Mouse (Mus musculus) c-Kit-positive CD71-positive TER-119-negative erythroid progenitor cells, embryonic 14.5 days (primary cell): Measurements from ENCODE around the gene Nceh1.

ENCODE experiments used
- DNase-seq: peaks from one replicate; pipeline ENCODE4 v3.0.0-alpha.2; 2013; ENCODE audit warnings: low read depth

The Nceh1 gene

GRCm38 (mm10) chr3:27182733-27183600 is at the start of gene Nceh1:
TSS of gene Nceh1 (plus strand) at chr3:27182965.
- peak; percentile 79 for DNase-seq

- DNase-seq, result no peak
Observed at GRCm38 (mm10) chr3:27140101-27140500, 42.7 kb upstream of the Nceh1 start.

- no peak for DNase-seq
Observed at GRCm38 (mm10) chr3:27143570-27143969, 39.2 kb upstream of the Nceh1 start.

- no peak for DNase-seq
Observed at GRCm38 (mm10) chr3:27145733-27146132, 37.0 kb upstream of the Nceh1 start.

GRCm38 (mm10) chr3:27153191-27153671 is 29.5 kb upstream of the Nceh1 start:
- peak; percentile 27 for DNase-seq

GRCm38 (mm10) chr3:27153701-27154209 is 29.0 kb upstream of the Nceh1 start, which contains the start of gene Ect2:
TSS of gene Ect2 (minus strand) at chr3:27153878.
- peak; percentile 97 for DNase-seq

- no peak for DNase-seq
Observed at GRCm38 (mm10) chr3:27154280-27154679, 28.5 kb upstream of the Nceh1 start.

- DNase-seq, result no peak
Observed at GRCm38 (mm10) chr3:27155051-27155855, 27.5 kb upstream of the Nceh1 start.

- no peak for DNase-seq
Observed at GRCm38 (mm10) chr3:27155856-27156593, 26.7 kb upstream of the Nceh1 start.

GRCm38 (mm10) chr3:27156594-27156949 is 26.2 kb upstream of the Nceh1 start:
- no peak for DNase-seq

GRCm38 (mm10) chr3:27158910-27159309 is 23.9 kb upstream of the Nceh1 start:
- no peak for DNase-seq

GRCm38 (mm10) chr3:27161645-27162409 is 20.9 kb upstream of the Nceh1 start:
- DNase-seq, result no peak

GRCm38 (mm10) chr3:27162410-27162804 is 20.4 kb upstream of the Nceh1 start:
- no peak for DNase-seq

- DNase-seq, result no peak
Observed at GRCm38 (mm10) chr3:27165481-27166065, 17.2 kb upstream of the Nceh1 start.

GRCm38 (mm10) chr3:27170257-27170656 is 12.5 kb upstream of the Nceh1 start:
- no peak for DNase-seq

GRCm38 (mm10) chr3:27179711-27180110 is 3.1 kb upstream of the Nceh1 start:
- DNase-seq, result no peak

- no peak for DNase-seq
Observed at GRCm38 (mm10) chr3:27183601-27184175, 923 bp downstream of the Nceh1 start.

GRCm38 (mm10) chr3:27188386-27188785 is 5.6 kb downstream of the Nceh1 start:
- no peak for DNase-seq

GRCm38 (mm10) chr3:27189320-27190261 is 6.8 kb downstream of the Nceh1 start:
- no peak for DNase-seq
